8 mouse cellular contexts compared by ENCODE assay signal in genomic region chr10:128695411-128695991, GRCm38 (mm10). TPM values are rescaled to one million over a fixed set of nuclear protein-coding genes. Genes with fewer than 3 reads are reported as not detected.
A peak's percentile ranks its signal among the peaks of the same experiment; 100 is the strongest.
DNase-seq lines count a peak whose midpoint lies in the region; ATAC-seq and TF ChIP-seq lines count a peak whose summit lies in the region.

No protein-coding gene starts in this region.

- H3K4me3 ChIP-seq in kidney, postnatal 0 days (replicated peaks; ENCODE audit: low read depth, low read length): peak overlapping the region; percentile 90
- peak overlapping the region; percentile 45 for H3K4me3 ChIP-seq in cortical plate, adult 2 months (ENCODE audit: insufficient read depth, low read length)
- peak overlapping the region; percentile 79 for H3K4me3 ChIP-seq in intestine, embryonic 15.5 days (replicated peaks)
- H3K4me3 ChIP-seq in neural tube, embryonic 13.5 days: peak overlapping the region; percentile 73

- peak overlapping the region; percentile 63 for H3K4me2 ChIP-seq in kidney, postnatal 0 days (ENCODE audit: low read length)
- peak overlapping the region; percentile 57 for H3K4me2 ChIP-seq in intestine, embryonic 15.5 days (replicated peaks)
- H3K4me2 ChIP-seq in neural tube, embryonic 13.5 days: peak overlapping the region; percentile 69

- peaks cover 10% of the 10 kb centered on the region; the same call in 1 of the 2 replicates for H3K4me1 ChIP-seq in kidney, postnatal 0 days (replicated peaks; ENCODE audit: insufficient read depth, low read length)
- no peaks in the 10 kb centered on the region; the same call in 1 of the 2 replicates for H3K4me1 ChIP-seq in cortical plate, adult 2 months (ENCODE audit: control insufficient read depth, insufficient read depth, low read length)
- no peaks in the 10 kb centered on the region for H3K4me1 ChIP-seq in intestine, embryonic 15.5 days (replicated peaks)
- peaks cover 21% of the 10 kb centered on the region for H3K4me1 ChIP-seq in neural tube, embryonic 13.5 days (replicated peaks)

- TF ChIP-seq POLR2A in cortical plate, adult 2 months (IDR thresholded peaks at IDR 0.05; ENCODE audit: extremely low read depth, insufficient read depth, low read length): no peak

- TF ChIP-seq CTCF in kidney, postnatal 0 days (IDR thresholded peaks at IDR 0.05; ENCODE audit: low read depth): no peak
- TF ChIP-seq CTCF in cortical plate, adult 2 months (IDR thresholded peaks at IDR 0.05; ENCODE audit: extremely low read depth, insufficient read depth, low read length): no peak

- H3K27ac ChIP-seq in kidney, postnatal 0 days: peak overlapping the region; percentile 98
- peak overlapping the region; percentile 17 for H3K27ac ChIP-seq in cortical plate, adult 2 months (ENCODE audit: insufficient read depth, low read length)
- peak overlapping the region; percentile 98 for H3K27ac ChIP-seq in intestine, embryonic 15.5 days
- peak overlapping the region; percentile 98 for H3K27ac ChIP-seq in neural tube, embryonic 13.5 days (replicated peaks)

- under 1% methylated on average over 22 of the region's 22 CpGs for WGBS in kidney, postnatal 0 days
- WGBS in intestine, embryonic 15.5 days: 2% methylated on average over 22 of the region's 22 CpGs
- under 1% methylated on average over 22 of the region's 22 CpGs for WGBS in neural tube, embryonic 13.5 days

- peak overlapping the region; percentile 94 for H3K9ac ChIP-seq in kidney, postnatal 0 days (ENCODE audit: low read depth, low read length)
- H3K9ac ChIP-seq in intestine, embryonic 15.5 days: peak overlapping the region; percentile 94
- H3K9ac ChIP-seq in neural tube, embryonic 13.5 days: peak overlapping the region; percentile 90

- DNase-seq in kidney, postnatal 0 days (ENCODE audit: low spot score): no peak
- DNase-seq in kidney, adult 18-20 months: no peak
- no peak for DNase-seq in kidney, postnatal 36 days
- DNase-seq in thymus, postnatal 36 days: no peak

- no peaks in the 10 kb centered on the region for H3K9me3 ChIP-seq in kidney, postnatal 0 days (replicated peaks; ENCODE audit: low read length)
- no peaks in the 10 kb centered on the region for H3K9me3 ChIP-seq in intestine, embryonic 15.5 days
- H3K9me3 ChIP-seq in neural tube, embryonic 13.5 days: no peaks in the 10 kb centered on the region

- no peak; the same call in 1 of the 2 replicates for ATAC-seq in kidney, postnatal 0 days (replicated peaks; ENCODE audit: low FRiP score, low read depth)
- no peak for ATAC-seq in intestine, embryonic 15.5 days
- no peak; the same call in 1 of the 2 replicates for ATAC-seq in neural tube, embryonic 13.5 days (ENCODE audit: low read depth)
- no peak for ATAC-seq in granulocyte monocyte progenitor cell, adult 5-6 weeks (replicated peaks; ENCODE audit: poor library complexity, severe bottlenecking)

- H3K27me3 ChIP-seq in kidney, postnatal 0 days (ENCODE audit: insufficient read depth, low read length): no peaks in the 10 kb centered on the region
- H3K27me3 ChIP-seq in intestine, embryonic 15.5 days (replicated peaks): no peaks in the 10 kb centered on the region
- H3K27me3 ChIP-seq in neural tube, embryonic 13.5 days: no peaks in the 10 kb centered on the region

- peaks cover 13% of the 10 kb centered on the region for H3K36me3 ChIP-seq in kidney, postnatal 0 days (ENCODE audit: insufficient read depth, low read length)
- peaks cover 20% of the 10 kb centered on the region for H3K36me3 ChIP-seq in intestine, embryonic 15.5 days
- peaks cover 7% of the 10 kb centered on the region for H3K36me3 ChIP-seq in neural tube, embryonic 13.5 days

RNA-seq across cellular contexts. Expression of gene Rab5b, which starts 0.6 kb away (rescaled TPM):
- 57.9 and 61.7 TPM in 2 replicates for polyA plus RNA-seq in kidney, postnatal 0 days (2015; fragmentation: Nextera tagmentation; extraction: Ambion mirVana)
- polyA plus RNA-seq in cortical plate, adult 2 months (2012; rRNA removed): 120 and 125 TPM in 2 replicates
- polyA plus RNA-seq in intestine, embryonic 15.5 days (2015; fragmentation: Nextera tagmentation; extraction: Ambion mirVana): 59.0 and 60.5 TPM in 2 replicates
- 103 and 104 TPM in 2 replicates for polyA plus RNA-seq in neural tube, embryonic 13.5 days (2015; fragmentation: Nextera tagmentation; extraction: Ambion mirVana)
- total RNA-seq in granulocyte monocyte progenitor cell, adult 5-6 weeks (2014; fragmentation: Nextera tagmentation): 43.7 and 43.8 TPM in 2 replicates
- total RNA-seq in granulocyte monocyte progenitor cell, adult 5-6 weeks (2017): 45.7 and 58.0 TPM in 2 replicates

RNA-seq across cellular contexts. Expression of gene Pmel, which starts 8.5 kb away (rescaled TPM):
- 1.5 and 2.0 TPM in 2 replicates for polyA plus RNA-seq in kidney, postnatal 0 days (2015; fragmentation: Nextera tagmentation; extraction: Ambion mirVana)
- polyA plus RNA-seq in cortical plate, adult 2 months (2012; rRNA removed): 0.61 and 0.66 TPM in 2 replicates
- polyA plus RNA-seq in intestine, embryonic 15.5 days (2015; fragmentation: Nextera tagmentation; extraction: Ambion mirVana): 1.0 and 1.1 TPM in 2 replicates
- polyA plus RNA-seq in neural tube, embryonic 13.5 days (2015; fragmentation: Nextera tagmentation; extraction: Ambion mirVana): 0.50 and 1.0 TPM in 2 replicates
- total RNA-seq in granulocyte monocyte progenitor cell, adult 5-6 weeks (2014; fragmentation: Nextera tagmentation): 0.28 and 2.6 TPM in 2 replicates
- total RNA-seq in granulocyte monocyte progenitor cell, adult 5-6 weeks (2017): 0.52 and 1.6 TPM in 2 replicates

RNA-seq across cellular contexts. Expression of gene Cdk2, which starts 9.3 kb away (rescaled TPM):
- polyA plus RNA-seq in kidney, postnatal 0 days (2015; fragmentation: Nextera tagmentation; extraction: Ambion mirVana): 55.9 and 66.3 TPM in 2 replicates
- 4.5 and 4.6 TPM in 2 replicates for polyA plus RNA-seq in cortical plate, adult 2 months (2012; rRNA removed)
- 72.7 and 80.9 TPM in 2 replicates for polyA plus RNA-seq in intestine, embryonic 15.5 days (2015; fragmentation: Nextera tagmentation; extraction: Ambion mirVana)
- polyA plus RNA-seq in neural tube, embryonic 13.5 days (2015; fragmentation: Nextera tagmentation; extraction: Ambion mirVana): 23.3 and 29.1 TPM in 2 replicates
- total RNA-seq in granulocyte monocyte progenitor cell, adult 5-6 weeks (2014; fragmentation: Nextera tagmentation): 101 and 134 TPM in 2 replicates
- 60.3 and 73.1 TPM in 2 replicates for total RNA-seq in granulocyte monocyte progenitor cell, adult 5-6 weeks (2017)

RNA-seq across cellular contexts. Expression of gene Suox, which starts 21.6 kb away (rescaled TPM):
- polyA plus RNA-seq in kidney, postnatal 0 days (2015; fragmentation: Nextera tagmentation; extraction: Ambion mirVana): 14.2 and 15.1 TPM in 2 replicates
- 11.3 and 12.1 TPM in 2 replicates for polyA plus RNA-seq in cortical plate, adult 2 months (2012; rRNA removed)
- polyA plus RNA-seq in intestine, embryonic 15.5 days (2015; fragmentation: Nextera tagmentation; extraction: Ambion mirVana): 11.9 and 12.1 TPM in 2 replicates
- polyA plus RNA-seq in neural tube, embryonic 13.5 days (2015; fragmentation: Nextera tagmentation; extraction: Ambion mirVana): 17.3 and 17.5 TPM in 2 replicates
- 3.5 and 4.1 TPM in 2 replicates for total RNA-seq in granulocyte monocyte progenitor cell, adult 5-6 weeks (2014; fragmentation: Nextera tagmentation)
- total RNA-seq in granulocyte monocyte progenitor cell, adult 5-6 weeks (2017): 5.9 and 8.1 TPM in 2 replicates

RNA-seq across cellular contexts. Expression of gene Dgka, which starts 49.2 kb away (rescaled TPM):
- polyA plus RNA-seq in kidney, postnatal 0 days (2015; fragmentation: Nextera tagmentation; extraction: Ambion mirVana): 5.4 and 6.4 TPM in 2 replicates
- 13.2 and 15.5 TPM in 2 replicates for polyA plus RNA-seq in cortical plate, adult 2 months (2012; rRNA removed)
- polyA plus RNA-seq in intestine, embryonic 15.5 days (2015; fragmentation: Nextera tagmentation; extraction: Ambion mirVana): 7.1 and 7.4 TPM in 2 replicates
- 7.8 and 8.2 TPM in 2 replicates for polyA plus RNA-seq in neural tube, embryonic 13.5 days (2015; fragmentation: Nextera tagmentation; extraction: Ambion mirVana)
- 13.2 and 15.8 TPM in 2 replicates for total RNA-seq in granulocyte monocyte progenitor cell, adult 5-6 weeks (2014; fragmentation: Nextera tagmentation)
- 9.4 and 12.0 TPM in 2 replicates for total RNA-seq in granulocyte monocyte progenitor cell, adult 5-6 weeks (2017)

Comparison
In these comparisons a context has a peak if more than half of its experiments do, and no peak if none do; other contexts are left out.
1. H3K27ac ChIP-seq: peak in every context shown above with its lines; median percentile 98 in kidney, postnatal 0 days; 98 in intestine, embryonic 15.5 days; 98 in neural tube, embryonic 13.5 days; 17 in cortical plate, adult 2 months.